In the genomic region with DNA sequence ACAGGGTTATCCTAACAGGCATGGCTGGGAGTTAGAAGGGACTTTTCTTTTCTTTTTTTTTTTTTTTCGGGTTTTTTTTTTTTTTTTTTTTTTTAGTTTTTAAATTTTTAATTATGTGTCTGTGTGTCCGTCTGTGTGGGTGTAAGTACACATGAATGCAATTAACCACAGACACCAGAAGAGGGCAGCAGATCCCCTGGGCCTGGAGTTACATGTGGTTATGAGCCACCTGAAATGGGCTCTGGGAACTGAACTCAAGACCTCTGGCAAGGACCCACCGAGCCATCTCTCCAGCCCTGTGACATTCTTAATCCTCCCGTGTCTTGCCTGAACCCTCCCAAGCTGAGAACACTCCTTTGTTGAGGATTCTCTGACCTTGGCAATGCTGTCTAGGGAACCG, we compare ENCODE assay signal across 12 mouse cellular contexts.
A peak's percentile ranks its signal among the peaks of the same experiment; 100 is the strongest.
DNase-seq lines count a peak whose midpoint lies in the region; ATAC-seq and TF ChIP-seq lines count a peak whose summit lies in the region.
"Had no signal": no experiment of that assay in that cellular context is flagged by ENCODE, and none has a peak within 500 bp of the region (broad histone marks: within the 10 kb centered on the region; RNA-seq: fewer than 3 reads in every experiment).

No protein-coding gene starts in this region.

- no peaks in the 10 kb centered on the region for H3K27me3 ChIP-seq in ES-Bruce4 (ENCODE audit: control insufficient read depth, insufficient read depth, low read length, poor library complexity, severe bottlenecking)
- H3K27me3 ChIP-seq in embryonic facial prominence, embryonic 10.5 days (replicated peaks; ENCODE audit: low read depth, poor library complexity, severe bottlenecking): peaks cover 38% of the 10 kb centered on the region
- no peaks in the 10 kb centered on the region for H3K27me3 ChIP-seq in limb, embryonic 14.5 days (ENCODE audit: control insufficient read depth, insufficient read depth, low read length)
- no peaks in the 10 kb centered on the region for H3K27me3 ChIP-seq in hindbrain, embryonic 14.5 days (ENCODE audit: control insufficient read depth, insufficient read depth, low read length)
- H3K27me3 ChIP-seq: Patski had no signal

- TF ChIP-seq POLR2A in ES-Bruce4 (IDR thresholded peaks at IDR 0.05; ENCODE audit: insufficient read depth, low read length): no peak
- TF ChIP-seq POLR2A in limb, embryonic 14.5 days (IDR thresholded peaks at IDR 0.05; ENCODE audit: borderline replicate concordance, extremely low read depth, insufficient read depth, insufficient read length): no peak

- no peak for DNase-seq in layer of hippocampus, adult 2 months (ENCODE audit: low spot score in 2 of 2)
- no peak for DNase-seq in layer of hippocampus, postnatal 10 days (ENCODE audit: low spot score in 2 of 2)
- no peak for DNase-seq in embryonic facial prominence, embryonic 10.5 days (ENCODE audit: low spot score)
- no peak for DNase-seq in limb, embryonic 14.5 days (ENCODE audit: low spot score)
- no peak for DNase-seq in hindbrain, embryonic 14.5 days (ENCODE audit: low spot score)
- no peak for DNase-seq in frontal cortex, adult 2 months (ENCODE audit: extremely low spot score in 1 of 2, low spot score in 1 of 2)
- DNase-seq: midbrain, embryonic 14.5 days had no signal

- peak; percentile 62 for TF ChIP-seq CTCF in layer of hippocampus, adult 2 months (conservative IDR thresholded peaks at IDR 0.05)
- peak; percentile 38 for TF ChIP-seq CTCF in ES-Bruce4 (IDR thresholded peaks at IDR 0.05; ENCODE audit: low read depth, low read length)

- peaks cover 3% of the 10 kb centered on the region for H3K4me1 ChIP-seq in ES-Bruce4 (ENCODE audit: control insufficient read depth, insufficient read depth, low read length)
- peaks cover 79% of the 10 kb centered on the region for H3K4me1 ChIP-seq in embryonic facial prominence, embryonic 10.5 days
- peaks cover 45% of the 10 kb centered on the region for H3K4me1 ChIP-seq in limb, embryonic 14.5 days (ENCODE audit: control insufficient read depth, insufficient read depth, low read length)
- H3K4me1 ChIP-seq in hindbrain, embryonic 14.5 days (replicated peaks; ENCODE audit: control insufficient read depth, insufficient read depth, low read length): no peaks in the 10 kb centered on the region; the same call in 1 of the 2 replicates

- H3K4me3 ChIP-seq in layer of hippocampus, adult 2 months: no peak overlapping the region
- no peak overlapping the region for H3K4me3 ChIP-seq in ES-Bruce4 (ENCODE audit: low read depth, low read length)
- no peak overlapping the region for H3K4me3 ChIP-seq in embryonic facial prominence, embryonic 10.5 days
- H3K4me3 ChIP-seq in limb, embryonic 14.5 days (replicated peaks; ENCODE audit: low read length): no peak overlapping the region
- H3K4me3 ChIP-seq in hindbrain, embryonic 14.5 days (replicated peaks; ENCODE audit: low read length): no peak overlapping the region
- H3K4me3 ChIP-seq: forebrain, embryonic 13.5 days; hindbrain, embryonic 13.5 days had no signal

- TF ChIP-seq EP300 in ES-Bruce4 (IDR thresholded peaks at IDR 0.05; ENCODE audit: insufficient read depth, low read depth, low read length): no peak

- H3K36me3 ChIP-seq in ES-Bruce4 (ENCODE audit: control insufficient read depth, insufficient read depth, low read length, poor library complexity, severe bottlenecking): no peaks in the 10 kb centered on the region
- H3K36me3 ChIP-seq in embryonic facial prominence, embryonic 10.5 days (replicated peaks): no peaks in the 10 kb centered on the region
- no peaks in the 10 kb centered on the region for H3K36me3 ChIP-seq in limb, embryonic 14.5 days (ENCODE audit: control insufficient read depth, insufficient read depth, low read length)
- H3K36me3 ChIP-seq in hindbrain, embryonic 14.5 days (replicated peaks; ENCODE audit: control insufficient read depth, insufficient read depth): no peaks in the 10 kb centered on the region
- H3K36me3 ChIP-seq: hindbrain, embryonic 13.5 days had no signal

- no peak overlapping the region for H3K4me2 ChIP-seq in limb, embryonic 14.5 days (replicated peaks; ENCODE audit: low read depth, low read length, severe bottlenecking)
- H3K4me2 ChIP-seq in hindbrain, embryonic 14.5 days (replicated peaks): no peak overlapping the region
- H3K4me2 ChIP-seq: forebrain, embryonic 13.5 days; hindbrain, embryonic 13.5 days had no signal

- 80% methylated on average over 5 of the region's 5 CpGs for WGBS in embryonic facial prominence, embryonic 10.5 days
- 86% methylated on average over 5 of the region's 5 CpGs for WGBS in limb, embryonic 14.5 days
- 86% methylated on average over 5 of the region's 5 CpGs for WGBS in hindbrain, embryonic 14.5 days

- ATAC-seq in limb, embryonic 14.5 days (ENCODE audit: low FRiP score, low read depth): no peak
- ATAC-seq in cerebellum, adult (ENCODE audit: insufficient number of reproducible peaks, low FRiP score, low TSS enrichment): no peak
- ATAC-seq in hindbrain, embryonic 14.5 days (ENCODE audit: low FRiP score): no peak
- ATAC-seq: forebrain, embryonic 13.5 days; Patski had no signal

- no peaks in the 10 kb centered on the region for H3K9me3 ChIP-seq in ES-Bruce4 (replicated peaks; ENCODE audit: control insufficient read depth, insufficient read depth, low read length, poor library complexity, severe bottlenecking)
- no peaks in the 10 kb centered on the region for H3K9me3 ChIP-seq in embryonic facial prominence, embryonic 10.5 days
- H3K9me3 ChIP-seq in limb, embryonic 14.5 days (ENCODE audit: control insufficient read depth, low read length): no peaks in the 10 kb centered on the region
- H3K9me3 ChIP-seq in hindbrain, embryonic 14.5 days (ENCODE audit: control insufficient read depth, low read length): no peaks in the 10 kb centered on the region
- H3K9me3 ChIP-seq: forebrain, embryonic 13.5 days; hindbrain, embryonic 13.5 days had no signal

- no peak overlapping the region for H3K27ac ChIP-seq in layer of hippocampus, adult 2 months
- H3K27ac ChIP-seq in ES-Bruce4 (ENCODE audit: insufficient read depth, low read length): no peak overlapping the region
- peak overlapping the region; percentile 48 for H3K27ac ChIP-seq in embryonic facial prominence, embryonic 10.5 days (replicated peaks)
- 0 out of 2 replicates have a peak overlapping the region, but pooled peaks have one; percentile 56 for H3K27ac ChIP-seq in limb, embryonic 14.5 days (replicated peaks; ENCODE audit: low read depth, low read length)
- H3K27ac ChIP-seq in hindbrain, embryonic 14.5 days: no peak overlapping the region
- H3K27ac ChIP-seq: forebrain, embryonic 13.5 days; hindbrain, embryonic 13.5 days had no signal

- H3K9ac ChIP-seq in ES-Bruce4 (ENCODE audit: low read depth, poor library complexity, severe bottlenecking): no peak overlapping the region
- no peak overlapping the region for H3K9ac ChIP-seq in limb, embryonic 14.5 days (ENCODE audit: low read depth, low read length, severe bottlenecking)
- H3K9ac ChIP-seq in hindbrain, embryonic 14.5 days: no peak overlapping the region
- H3K9ac ChIP-seq: forebrain, embryonic 13.5 days; hindbrain, embryonic 13.5 days had no signal

Comparison
In these comparisons a context has a peak if more than half of its experiments do, and no peak if none do; other contexts are left out.
1. H3K27ac ChIP-seq: peak in embryonic facial prominence, embryonic 10.5 days (single experiment) and limb, embryonic 14.5 days (single experiment); none in layer of hippocampus, adult 2 months (single experiment), ES-Bruce4 (single experiment) and hindbrain, embryonic 14.5 days (single experiment).